Mouse (Mus musculus): ENCODE measurements around the gene Sorl1. TPM values are rescaled to one million over a fixed set of nuclear protein-coding genes. Genes with fewer than 3 reads are reported as not detected.

Gene Sorl1
- polyA plus RNA-seq, 1 experiment from 2014 or later: 2.3 TPM

- 87% methylated on average over 5 of the region's 5 CpGs for WGBS
- no peaks in the 10 kb centered on the region for H3K4me1 ChIP-seq
- no peaks in the 10 kb centered on the region for H3K9me3 ChIP-seq (replicated peaks)
- no peaks in the 10 kb centered on the region for H3K36me3 ChIP-seq
- no peak overlapping the region for H3K4me3 ChIP-seq
- no peak for DNase-seq (ENCODE audit: low spot score)
- H3K27me3 ChIP-seq (ENCODE audit: low read depth, poor library complexity, severe bottlenecking): no peaks in the 10 kb centered on the region
- H3K27ac ChIP-seq (replicated peaks): no peak overlapping the region
Observed at GRCm38 (mm10) chr9:42098474-42099121, 25.5 kb downstream of the Sorl1 start.

GRCm38 (mm10) chr9:42097731-42098473 is 26.2 kb downstream of the Sorl1 start:
- no peak for DNase-seq (ENCODE audit: low spot score)
- Histone ChIP-seq H3K4me3 (no peak overlapping the region), H3K9me3 (replicated peaks) (no peaks in the 10 kb centered on the region), H3K27me3 (ENCODE audit: low read depth, poor library complexity, severe bottlenecking) (no peaks in the 10 kb centered on the region), H3K36me3 (no peaks in the 10 kb centered on the region), H3K27ac (replicated peaks) (no peak overlapping the region), H3K4me1 (no peaks in the 10 kb centered on the region)
- WGBS: 94% methylated on average over 8 of the region's 8 CpGs

GRCm38 (mm10) chr9:42097006-42097730 is 26.9 kb downstream of the Sorl1 start:
- Histone ChIP-seq H3K27ac (replicated peaks) (no peak overlapping the region), H3K9me3 (replicated peaks) (no peaks in the 10 kb centered on the region), H3K4me1 (no peaks in the 10 kb centered on the region), H3K36me3 (no peaks in the 10 kb centered on the region), H3K4me3 (no peak overlapping the region), H3K27me3 (ENCODE audit: low read depth, poor library complexity, severe bottlenecking) (no peaks in the 10 kb centered on the region)
- DNase-seq (ENCODE audit: low spot score): no peak
- 90% methylated on average over 7 of the region's 7 CpGs for WGBS

GRCm38 (mm10) chr9:42094752-42095151 is 29.3 kb downstream of the Sorl1 start:
- no peaks in the 10 kb centered on the region for H3K36me3 ChIP-seq
- DNase-seq (ENCODE audit: low spot score): no peak
- no peak overlapping the region for H3K27ac ChIP-seq (replicated peaks)
- no peak overlapping the region for H3K4me3 ChIP-seq
- 92% methylated on average over 11 of the region's 11 CpGs for WGBS
- no peaks in the 10 kb centered on the region for H3K27me3 ChIP-seq (ENCODE audit: low read depth, poor library complexity, severe bottlenecking)
- no peaks in the 10 kb centered on the region for H3K4me1 ChIP-seq
- H3K9me3 ChIP-seq (replicated peaks): no peaks in the 10 kb centered on the region

GRCm38 (mm10) chr9:42094028-42094551 is 30.0 kb downstream of the Sorl1 start:
- no peak overlapping the region for H3K4me3 ChIP-seq
- H3K27ac ChIP-seq (replicated peaks): no peak overlapping the region
- DNase-seq (ENCODE audit: low spot score): no peak
- H3K36me3 ChIP-seq: no peaks in the 10 kb centered on the region
- H3K4me1 ChIP-seq: no peaks in the 10 kb centered on the region
- WGBS: 94% methylated on average over 7 of the region's 7 CpGs
- no peaks in the 10 kb centered on the region for H3K27me3 ChIP-seq (ENCODE audit: low read depth, poor library complexity, severe bottlenecking)
- no peaks in the 10 kb centered on the region for H3K9me3 ChIP-seq (replicated peaks)

GRCm38 (mm10) chr9:42092749-42093148 is 31.3 kb downstream of the Sorl1 start:
- Histone ChIP-seq H3K9me3 (replicated peaks) (no peaks in the 10 kb centered on the region), H3K27ac (replicated peaks) (no peak overlapping the region), H3K36me3 (no peaks in the 10 kb centered on the region), H3K4me1 (no peaks in the 10 kb centered on the region), H3K27me3 (ENCODE audit: low read depth, poor library complexity, severe bottlenecking) (no peaks in the 10 kb centered on the region), H3K4me3 (no peak overlapping the region)
- no peak for DNase-seq (ENCODE audit: low spot score)
- whole genome bisulfite sequencing: 95% methylated on average over 2 of the region's 2 CpGs

GRCm38 (mm10) chr9:42091561-42091960 is 32.5 kb downstream of the Sorl1 start:
- DNase-seq (ENCODE audit: low spot score): no peak

GRCm38 (mm10) chr9:42087921-42088320 is 36.2 kb downstream of the Sorl1 start:
- no peaks in the 10 kb centered on the region for H3K36me3 ChIP-seq
- H3K4me1 ChIP-seq: no peaks in the 10 kb centered on the region
- no peak overlapping the region for H3K4me3 ChIP-seq
- 86% methylated on average over 4 of the region's 4 CpGs for WGBS
- no peaks in the 10 kb centered on the region for H3K9me3 ChIP-seq (replicated peaks)
- no peak for DNase-seq (ENCODE audit: low spot score)
- H3K27me3 ChIP-seq (ENCODE audit: low read depth, poor library complexity, severe bottlenecking): no peaks in the 10 kb centered on the region
- H3K27ac ChIP-seq (replicated peaks): no peak overlapping the region

More at GRCm38 (mm10) chr9:42091561-42091960, 32.5 kb downstream of the Sorl1 start:
- no peaks in the 10 kb centered on the region for H3K27me3 ChIP-seq (ENCODE audit: low read depth, poor library complexity, severe bottlenecking)
- no peaks in the 10 kb centered on the region for H3K36me3 ChIP-seq
- H3K9me3 ChIP-seq (replicated peaks): no peaks in the 10 kb centered on the region
- no peaks in the 10 kb centered on the region for H3K4me1 ChIP-seq
- WGBS: 90% methylated on average over 4 of the region's 4 CpGs
- no peak overlapping the region for H3K4me3 ChIP-seq
- H3K27ac ChIP-seq (replicated peaks): no peak overlapping the region

GRCm38 (mm10) chr9:42085970-42086369 is 38.1 kb downstream of the Sorl1 start:
- WGBS: 96% methylated on average over 13 of the region's 13 CpGs
- DNase-seq (ENCODE audit: low spot score): no peak

GRCm38 (mm10) chr9:42083661-42084067 is 40.4 kb downstream of the Sorl1 start:
- Histone ChIP-seq H3K27ac (replicated peaks) (no peak overlapping the region), H3K4me3 (no peak overlapping the region), H3K4me1 (peaks cover 8% of the 10 kb centered on the region), H3K9me3 (replicated peaks) (no peaks in the 10 kb centered on the region), H3K36me3 (no peaks in the 10 kb centered on the region), H3K27me3 (ENCODE audit: low read depth, poor library complexity, severe bottlenecking) (no peaks in the 10 kb centered on the region)
- no peak for DNase-seq (ENCODE audit: low spot score)
- 89% methylated on average over 4 of the region's 4 CpGs for WGBS

More at GRCm38 (mm10) chr9:42085970-42086369, 38.1 kb downstream of the Sorl1 start:
- no peaks in the 10 kb centered on the region for H3K36me3 ChIP-seq
- no peaks in the 10 kb centered on the region for H3K27me3 ChIP-seq (ENCODE audit: low read depth, poor library complexity, severe bottlenecking)
- no peaks in the 10 kb centered on the region for H3K4me1 ChIP-seq
- H3K4me3 ChIP-seq: no peak overlapping the region
- no peaks in the 10 kb centered on the region for H3K9me3 ChIP-seq (replicated peaks)
- no peak overlapping the region for H3K27ac ChIP-seq (replicated peaks)

GRCm38 (mm10) chr9:42081681-42082530 is 42.2 kb downstream of the Sorl1 start:
- Histone ChIP-seq H3K27ac (replicated peaks) (no peak overlapping the region), H3K36me3 (no peaks in the 10 kb centered on the region), H3K4me1 (peaks cover 8% of the 10 kb centered on the region), H3K9me3 (replicated peaks) (no peaks in the 10 kb centered on the region), H3K27me3 (ENCODE audit: low read depth, poor library complexity, severe bottlenecking) (no peaks in the 10 kb centered on the region), H3K4me3 (no peak overlapping the region)
- no peak for DNase-seq (ENCODE audit: low spot score)
- 93% methylated on average over 29 of the region's 29 CpGs for WGBS

- 81% methylated on average over 9 of the region's 9 CpGs for WGBS
Observed at GRCm38 (mm10) chr9:42080671-42081070, 43.4 kb downstream of the Sorl1 start.

More at GRCm38 (mm10) chr9:42080671-42081070, 43.4 kb downstream of the Sorl1 start:
- peaks cover 8% of the 10 kb centered on the region for H3K4me1 ChIP-seq
- H3K4me3 ChIP-seq: no peak overlapping the region
- no peak overlapping the region for H3K27ac ChIP-seq (replicated peaks)
- no peaks in the 10 kb centered on the region for H3K27me3 ChIP-seq (ENCODE audit: low read depth, poor library complexity, severe bottlenecking)
- no peaks in the 10 kb centered on the region for H3K9me3 ChIP-seq (replicated peaks)
- DNase-seq (ENCODE audit: low spot score): no peak
- H3K36me3 ChIP-seq: no peaks in the 10 kb centered on the region
